ENCODE assay signal across 12 mouse cellular contexts in genomic region chr5:81097131-81097530, GRCm38 (mm10).
"Had no signal": no experiment of that assay in that cellular context is flagged by ENCODE, and none has a peak within 500 bp of the region (broad histone marks: within the 10 kb centered on the region; RNA-seq: fewer than 3 reads in every experiment).

No protein-coding gene starts in this region.

- DNase-seq: left cerebral cortex, postnatal 4 days; liver; liver, embryonic 13.5 days; liver, postnatal 0 days; lung, adult 18-20 months; lung, adult 2 months; lung, embryonic 14.5 days; lung, postnatal 10 days; lung, postnatal 14 days; lung, postnatal 36 days; lung, postnatal 4 days; midbrain, embryonic 14.5 days had no signal
